Mouse (Mus musculus) fibroblast of lung, adult 2 months (primary cell): Measurements from ENCODE around the gene Klhl2.

Source experiments
- DNase-seq: peaks from one replicate; pipeline ENCODE4 v3.0.0-alpha.2; 2011; ENCODE audit warnings: low read depth

Gene Klhl2

GRCm38 (mm10) chr8:64849897-64850541 lies at the start of gene Klhl2:
Klhl2 (minus strand) TSS chr8:64850017.
- DNase-seq: no peak

- no peak for DNase-seq
Measured at GRCm38 (mm10) chr8:64898710-64899109, 48.9 kb upstream of the Klhl2 start.

GRCm38 (mm10) chr8:64896731-64897130 lies 46.9 kb upstream of the Klhl2 start:
- no peak for DNase-seq

- no peak for DNase-seq
Measured at GRCm38 (mm10) chr8:64880619-64881200, 30.9 kb upstream of the Klhl2 start.

- no peak for DNase-seq
Measured at GRCm38 (mm10) chr8:64877630-64878312, 28.0 kb upstream of the Klhl2 start.

GRCm38 (mm10) chr8:64871469-64872165 lies 21.8 kb upstream of the Klhl2 start:
- no peak for DNase-seq

- DNase-seq: no peak
Measured at GRCm38 (mm10) chr8:64870218-64870617, 20.4 kb upstream of the Klhl2 start.

- DNase-seq: no peak
Measured at GRCm38 (mm10) chr8:64849091-64849896, 523 bp downstream of the Klhl2 start.

- DNase-seq: no peak
Measured at GRCm38 (mm10) chr8:64848245-64848785, 1.5 kb downstream of the Klhl2 start.

GRCm38 (mm10) chr8:64847650-64848049 lies 2.2 kb downstream of the Klhl2 start:
- no peak for DNase-seq

- DNase-seq: no peak
Measured at GRCm38 (mm10) chr8:64847241-64847640, 2.6 kb downstream of the Klhl2 start.

- no peak for DNase-seq
Measured at GRCm38 (mm10) chr8:64845314-64845713, 4.5 kb downstream of the Klhl2 start.

- DNase-seq: no peak
Measured at GRCm38 (mm10) chr8:64844043-64844481, 5.8 kb downstream of the Klhl2 start.

GRCm38 (mm10) chr8:64843168-64843567 lies 6.6 kb downstream of the Klhl2 start:
- no peak for DNase-seq

- peak; percentile 79 for DNase-seq
Measured at GRCm38 (mm10) chr8:64841747-64842406, 7.9 kb downstream of the Klhl2 start.

- DNase-seq: no peak
Measured at GRCm38 (mm10) chr8:64839628-64840027, 10.2 kb downstream of the Klhl2 start.

GRCm38 (mm10) chr8:64835475-64836122 lies 14.2 kb downstream of the Klhl2 start:
- no peak for DNase-seq

GRCm38 (mm10) chr8:64834071-64834877 lies 15.5 kb downstream of the Klhl2 start:
- no peak for DNase-seq

GRCm38 (mm10) chr8:64832581-64833135 lies 17.2 kb downstream of the Klhl2 start:
- DNase-seq: no peak
